Mouse (Mus musculus): ENCODE data around the gene Lrch4. TPM values are rescaled to one million over a fixed set of nuclear protein-coding genes. Genes with fewer than 3 reads are reported as not detected.
A peak's percentile ranks its signal among the peaks of the same experiment; 100 is the strongest.

Lrch4 gene
- polyA plus RNA-seq, 1 experiment from 2014 or later = 29.8 TPM

DNA sequence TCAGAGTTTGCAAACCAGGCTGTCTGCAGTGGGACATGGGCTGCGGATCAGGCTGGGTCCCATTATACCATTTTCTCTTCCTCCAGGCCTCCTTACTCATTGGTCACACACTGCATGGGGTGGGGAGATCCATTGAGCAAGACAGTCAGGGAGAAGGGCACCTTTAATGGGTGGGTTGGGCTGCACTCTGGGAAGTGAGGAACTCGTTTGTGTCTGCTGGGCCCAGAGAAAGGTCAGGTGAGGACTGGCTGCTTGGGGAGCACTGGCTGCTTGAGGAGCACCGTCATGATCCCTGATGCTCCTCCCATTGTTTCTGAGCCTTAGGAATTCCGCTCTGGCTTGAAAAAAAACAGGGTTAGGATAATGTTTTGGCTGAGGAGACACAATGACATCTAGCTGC is 14.0 kb downstream of the Lrch4 start:
- no peak for ATAC-seq (ENCODE audit: low FRiP score)
- Histone ChIP-seq H3K27ac (no peak overlapping the region), H3K9ac (no peak overlapping the region), H3K36me3 (replicated peaks) (peaks cover 48% of the 10 kb centered on the region), H3K4me1 (peaks cover 7% of the 10 kb centered on the region), H3K9me3 (no peaks in the 10 kb centered on the region), H3K27me3 (peaks cover 54% of the 10 kb centered on the region), H3K4me2 (no peak overlapping the region), H3K4me3 (replicated peaks) (no peak overlapping the region)
- WGBS = 48% methylated on average over 4 of the region's 4 CpGs

DNA sequence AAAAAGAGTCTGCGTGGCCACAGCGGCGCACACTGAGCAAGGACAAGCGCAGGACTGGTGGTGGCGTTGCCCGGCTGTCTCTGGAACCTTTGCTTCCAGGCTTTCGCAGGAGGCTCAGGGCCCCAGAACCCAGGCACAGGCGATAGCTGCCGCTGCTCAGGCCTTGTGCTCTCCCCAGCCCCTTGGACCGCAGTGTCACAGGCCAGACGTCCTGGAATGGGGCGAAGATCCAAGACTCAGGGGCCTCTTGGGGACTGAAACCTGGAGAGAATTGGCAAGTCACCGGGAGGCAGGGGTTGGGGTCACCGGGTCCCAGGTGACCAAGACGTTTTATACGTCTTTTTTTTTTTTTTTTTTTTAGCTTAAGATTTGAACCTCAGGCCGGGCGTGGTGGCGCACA is 15.6 kb downstream of the Lrch4 start:
- Histone ChIP-seq H3K9ac (no peak overlapping the region), H3K9me3 (no peaks in the 10 kb centered on the region), H3K36me3 (replicated peaks) (peaks cover 32% of the 10 kb centered on the region), H3K4me2 (no peak overlapping the region), H3K4me3 (replicated peaks) (no peak overlapping the region), H3K4me1 (peaks cover 10% of the 10 kb centered on the region), H3K27ac (no peak overlapping the region), H3K27me3 (peaks cover 57% of the 10 kb centered on the region)
- WGBS = 35% methylated on average over 19 of the region's 19 CpGs
- no peak for ATAC-seq (ENCODE audit: low FRiP score)

DNA sequence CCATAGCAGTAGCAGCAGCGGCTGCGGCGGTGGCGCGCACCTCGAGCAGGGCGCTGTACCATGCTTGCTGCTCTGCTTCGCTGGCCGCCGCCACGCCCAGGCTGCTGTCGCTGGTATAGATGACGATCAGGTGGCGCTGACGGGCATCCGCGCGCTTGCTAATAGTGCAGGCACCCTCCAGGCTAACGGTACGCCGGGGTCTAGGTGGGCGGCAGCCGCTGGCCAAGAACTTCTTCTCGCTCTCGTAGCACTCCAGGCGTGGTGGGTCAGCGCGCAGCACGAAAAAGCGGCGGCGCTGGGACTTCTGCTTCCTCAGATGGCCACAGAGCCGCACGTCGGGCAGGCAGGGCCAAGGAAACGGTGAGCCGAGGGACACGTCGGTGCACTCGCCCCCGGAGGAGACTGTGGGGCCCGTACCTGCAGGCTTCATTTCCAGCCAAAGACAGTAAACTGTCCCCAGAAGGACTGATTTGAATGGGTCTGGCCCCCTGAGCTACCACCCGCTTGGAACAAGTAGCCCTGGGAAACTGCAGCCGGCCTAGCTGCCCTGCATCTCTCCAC is 16.2 kb downstream of the Lrch4 start:
- Histone ChIP-seq H3K9me3 (no peaks in the 10 kb centered on the region), H3K9ac (no peak overlapping the region), H3K36me3 (replicated peaks) (peaks cover 25% of the 10 kb centered on the region), H3K27ac (no peak overlapping the region), H3K27me3 (peaks cover 57% of the 10 kb centered on the region), H3K4me2 (peak overlapping the region; percentile 42), H3K4me1 (peaks cover 17% of the 10 kb centered on the region), H3K4me3 (replicated peaks) (peak overlapping the region; percentile 28)
- no peak for ATAC-seq (ENCODE audit: low FRiP score)
- WGBS = 3% methylated on average over 44 of the region's 44 CpGs

GRCm38 (mm10) chr5:137645652-137646091 is 16.8 kb downstream of the Lrch4 start, which contains the start of gene Irs3:
Gene Irs3, minus strand, starts transcription at chr5:137645714.
- H3K27ac ChIP-seq = no peak within 1 kb of the TSS
- H3K36me3 ChIP-seq (replicated peaks) = peaks cover 20% of the 10 kb centered on the region
- peaks cover 20% of the 10 kb centered on the region for H3K4me1 ChIP-seq
- H3K27me3 ChIP-seq = peaks cover 57% of the 10 kb centered on the region
- no peak within 1 kb of the TSS for H3K9ac ChIP-seq
- ATAC-seq (ENCODE audit: low FRiP score) = no peak
- H3K4me3 ChIP-seq (replicated peaks) = peak within 1 kb of the TSS; percentile 28
- H3K4me2 ChIP-seq = peak within 1 kb of the TSS; percentile 42
- 19% methylated on average over 11 of the region's 11 CpGs for WGBS
- no peaks in the 10 kb centered on the region for H3K9me3 ChIP-seq

- WGBS = 80% methylated on average over 9 of the region's 9 CpGs
- Histone ChIP-seq H3K27me3 (peaks cover 50% of the 10 kb centered on the region), H3K4me3 (replicated peaks) (no peak overlapping the region), H3K4me1 (peaks cover 20% of the 10 kb centered on the region), H3K27ac (no peak overlapping the region), H3K9ac (no peak overlapping the region), H3K36me3 (replicated peaks) (peaks cover 19% of the 10 kb centered on the region), H3K4me2 (no peak overlapping the region), H3K9me3 (no peaks in the 10 kb centered on the region)
- no peak for ATAC-seq (ENCODE audit: low FRiP score)
These were observed 19.1 kb downstream of the Lrch4 start for GRCm38 (mm10) chr5:137647827-137648601.

DNA sequence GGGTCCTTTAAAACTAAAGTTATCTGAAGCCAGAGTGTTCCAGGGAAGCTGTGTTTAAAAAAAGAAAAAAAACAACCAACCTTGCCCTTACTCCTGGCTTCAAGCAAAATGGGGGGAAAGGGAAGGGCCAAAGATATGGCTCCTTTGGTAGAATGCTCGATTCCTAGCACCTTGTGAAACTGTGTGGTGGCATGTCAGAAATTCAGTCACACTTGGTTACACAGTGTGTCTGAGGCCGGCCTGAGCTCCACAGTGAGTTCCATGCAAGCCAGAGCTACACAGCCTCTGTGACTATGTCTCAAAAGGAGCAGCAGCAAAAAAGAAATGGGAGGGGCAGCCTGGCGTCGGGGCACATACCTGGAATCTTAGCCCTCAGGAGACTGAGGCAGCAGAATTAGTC is 20.3 kb downstream of the Lrch4 start:
- no peak overlapping the region for H3K4me2 ChIP-seq
- no peak for ATAC-seq (ENCODE audit: low FRiP score)
- no peak overlapping the region for H3K27ac ChIP-seq
- H3K36me3 ChIP-seq (replicated peaks) = peaks cover 32% of the 10 kb centered on the region
- peaks cover 37% of the 10 kb centered on the region for H3K27me3 ChIP-seq
- no peak overlapping the region for H3K4me3 ChIP-seq (replicated peaks)
- peaks cover 20% of the 10 kb centered on the region for H3K4me1 ChIP-seq
- no peaks in the 10 kb centered on the region for H3K9me3 ChIP-seq
- H3K9ac ChIP-seq = no peak overlapping the region
- 42% methylated on average over 4 of the region's 4 CpGs for WGBS

- WGBS = 18% methylated on average over 18 of the region's 18 CpGs
- Histone ChIP-seq H3K27ac (no peak overlapping the region), H3K27me3 (peaks cover 31% of the 10 kb centered on the region), H3K4me3 (replicated peaks) (no peak overlapping the region), H3K9me3 (no peaks in the 10 kb centered on the region), H3K36me3 (replicated peaks) (peaks cover 37% of the 10 kb centered on the region), H3K4me1 (peaks cover 20% of the 10 kb centered on the region), H3K9ac (no peak overlapping the region), H3K4me2 (no peak overlapping the region)
- ATAC-seq (ENCODE audit: low FRiP score) = no peak
These were observed 21.0 kb downstream of the Lrch4 start for GRCm38 (mm10) chr5:137649669-137650571.

- WGBS = 18% methylated on average over 3 of the region's 3 CpGs
- Histone ChIP-seq H3K9ac (no peak overlapping the region), H3K4me2 (no peak overlapping the region), H3K4me3 (replicated peaks) (no peak overlapping the region), H3K27me3 (0 out of 2 replicates have a peak, but pooled peaks cover 7% of the 10 kb centered on the region), H3K27ac (no peak overlapping the region), H3K36me3 (replicated peaks) (peaks cover 47% of the 10 kb centered on the region), H3K4me1 (peaks cover 13% of the 10 kb centered on the region), H3K9me3 (no peaks in the 10 kb centered on the region)
- ATAC-seq (ENCODE audit: low FRiP score) = no peak; the same call in 1 of the 2 replicates
These were observed 23.6 kb downstream of the Lrch4 start for GRCm38 (mm10) chr5:137652474-137652873.

DNA sequence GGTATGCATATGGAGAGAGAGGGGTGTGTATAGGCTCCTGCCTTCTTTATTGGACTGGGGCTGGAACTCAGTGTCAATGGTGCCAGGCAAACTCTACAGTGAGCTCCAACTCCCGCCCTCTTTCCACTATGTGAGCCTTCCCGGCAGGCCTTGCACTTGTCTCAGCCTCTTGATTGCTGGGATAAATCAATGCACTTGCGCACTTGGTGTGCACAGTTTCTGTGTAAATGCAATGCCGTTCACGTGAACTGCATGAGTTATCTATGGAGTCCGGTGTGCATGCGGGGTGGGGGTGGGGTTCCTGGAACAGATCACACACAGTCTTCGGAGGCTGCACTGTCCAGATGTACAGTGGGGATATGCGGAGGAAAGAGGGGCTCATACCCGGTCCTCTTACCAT is 24.4 kb downstream of the Lrch4 start:
- no peaks in the 10 kb centered on the region for H3K9me3 ChIP-seq
- no peak overlapping the region for H3K4me2 ChIP-seq
- WGBS = 96% methylated on average over 10 of the region's 10 CpGs
- no peak for ATAC-seq (ENCODE audit: low FRiP score)
- peaks cover 13% of the 10 kb centered on the region for H3K4me1 ChIP-seq
- no peak overlapping the region for H3K27ac ChIP-seq
- H3K36me3 ChIP-seq (replicated peaks) = peaks cover 54% of the 10 kb centered on the region
- no peak overlapping the region for H3K9ac ChIP-seq
- H3K4me3 ChIP-seq (replicated peaks) = no peak overlapping the region
- no peaks in the 10 kb centered on the region for H3K27me3 ChIP-seq

- H3K4me2 ChIP-seq = no peak overlapping the region
- H3K27me3 ChIP-seq = no peaks in the 10 kb centered on the region
These were observed 25.8 kb downstream of the Lrch4 start for GRCm38 (mm10) chr5:137654746-137655145.

DNA sequence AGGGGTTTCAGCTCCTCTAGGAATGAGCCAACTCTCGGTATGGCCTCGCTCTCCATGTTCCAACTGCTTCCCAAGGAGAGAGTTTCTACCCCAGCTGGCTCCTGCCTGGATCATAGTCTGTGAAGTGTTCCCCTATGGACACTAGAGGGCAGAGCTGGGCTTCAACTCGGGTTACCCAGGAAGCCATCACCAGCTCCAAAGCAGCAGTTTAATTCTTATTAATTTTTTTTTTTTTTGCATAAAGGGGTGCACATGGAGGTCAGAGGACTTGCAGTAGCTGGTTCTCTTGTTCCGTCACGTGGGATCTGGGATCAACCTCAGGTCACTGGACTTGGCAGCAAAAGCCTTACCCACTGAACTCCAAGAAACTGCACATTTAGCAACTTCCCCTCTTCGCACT is 28.1 kb downstream of the Lrch4 start:
- Histone ChIP-seq H3K4me1 (no peaks in the 10 kb centered on the region), H3K4me2 (no peak overlapping the region), H3K27ac (peak overlapping the region; percentile 59; the same call in 1 of the 2 replicates), H3K4me3 (replicated peaks) (no peak overlapping the region), H3K9ac (no peak overlapping the region), H3K9me3 (no peaks in the 10 kb centered on the region), H3K36me3 (replicated peaks) (peaks cover 77% of the 10 kb centered on the region), H3K27me3 (no peaks in the 10 kb centered on the region)
- peak; percentile 62; the same call in 1 of the 2 replicates for ATAC-seq (ENCODE audit: low FRiP score)
- 38% methylated on average over 6 of the region's 6 CpGs for WGBS

More at GRCm38 (mm10) chr5:137654746-137655145, 25.8 kb downstream of the Lrch4 start:
- H3K9ac ChIP-seq = no peak overlapping the region
- H3K9me3 ChIP-seq = no peaks in the 10 kb centered on the region
- H3K4me3 ChIP-seq (replicated peaks) = no peak overlapping the region
- peaks cover 67% of the 10 kb centered on the region for H3K36me3 ChIP-seq (replicated peaks)
- WGBS = 83% methylated on average over 7 of the region's 7 CpGs
- ATAC-seq (ENCODE audit: low FRiP score) = no peak
- no peak overlapping the region for H3K27ac ChIP-seq
- H3K4me1 ChIP-seq = peaks cover 8% of the 10 kb centered on the region

GRCm38 (mm10) chr5:137660064-137660688 is 31.3 kb downstream of the Lrch4 start:
- Histone ChIP-seq H3K27ac (no peak overlapping the region), H3K9me3 (no peaks in the 10 kb centered on the region), H3K36me3 (replicated peaks) (peaks cover 76% of the 10 kb centered on the region), H3K4me2 (no peak overlapping the region), H3K9ac (no peak overlapping the region), H3K4me1 (no peaks in the 10 kb centered on the region), H3K27me3 (no peaks in the 10 kb centered on the region), H3K4me3 (replicated peaks) (no peak overlapping the region)
- WGBS = 91% methylated on average over 6 of the region's 6 CpGs
- ATAC-seq (ENCODE audit: low FRiP score) = no peak

All from forebrain, embryonic 12.5 days (tissue).